Mouse (Mus musculus): ENCODE data around the gene Camk2g.
A peak's percentile ranks its signal among the peaks of the same experiment; 100 is the strongest.

Gene Camk2g

GRCm38 (mm10) chr14:20806116-20806840 is 12.4 kb upstream of the Camk2g start:
- DNase-seq, result peak; percentile 45 to 71

- peak; percentile 88 to 90 for DNase-seq
These were observed 11.2 kb upstream of the Camk2g start for GRCm38 (mm10) chr14:20804964-20805672.

GRCm38 (mm10) chr14:20804481-20804880 is 10.6 kb upstream of the Camk2g start:
- DNase-seq, result peak in 1 of 2 experiments; percentile 29

GRCm38 (mm10) chr14:20803606-20803938 is 9.7 kb upstream of the Camk2g start:
- DNase-seq, result peak; percentile 82 to 90

GRCm38 (mm10) chr14:20802926-20803605 is 9.2 kb upstream of the Camk2g start:
- no peak for DNase-seq

GRCm38 (mm10) chr14:20798761-20799160 is 4.9 kb upstream of the Camk2g start:
- DNase-seq, result peak; percentile 91 to 97

- DNase-seq, result no peak
These were observed 4.4 kb upstream of the Camk2g start for GRCm38 (mm10) chr14:20798300-20798699.

GRCm38 (mm10) chr14:20796643-20797042 is 2.8 kb upstream of the Camk2g start:
- no peak for DNase-seq

GRCm38 (mm10) chr14:20796170-20796569 is 2.3 kb upstream of the Camk2g start:
- DNase-seq, result no peak

GRCm38 (mm10) chr14:20795423-20796152 is 1.7 kb upstream of the Camk2g start:
- DNase-seq, result no peak

GRCm38 (mm10) chr14:20794589-20794988 is 701 bp upstream of the Camk2g start:
- no peak for DNase-seq

GRCm38 (mm10) chr14:20792922-20793757 is 748 bp downstream of the Camk2g start:
- peak; percentile 53 to 69 for DNase-seq

- DNase-seq, result no peak
These were observed 1.5 kb downstream of the Camk2g start for GRCm38 (mm10) chr14:20792243-20792921.

- DNase-seq, result no peak
These were observed 2.2 kb downstream of the Camk2g start for GRCm38 (mm10) chr14:20791511-20792242.

- no peak for DNase-seq
These were observed 2.9 kb downstream of the Camk2g start for GRCm38 (mm10) chr14:20790996-20791395.

GRCm38 (mm10) chr14:20790445-20790844 is 3.4 kb downstream of the Camk2g start:
- DNase-seq, result no peak

GRCm38 (mm10) chr14:20789593-20789992 is 4.3 kb downstream of the Camk2g start:
- DNase-seq, result no peak

- DNase-seq, result no peak
These were observed 5.7 kb downstream of the Camk2g start for GRCm38 (mm10) chr14:20788151-20788550.

- DNase-seq, result no peak
These were observed 7.3 kb downstream of the Camk2g start for GRCm38 (mm10) chr14:20786611-20787015.

- DNase-seq, result no peak
These were observed 7.9 kb downstream of the Camk2g start for GRCm38 (mm10) chr14:20786020-20786419.

- DNase-seq, result no peak
These were observed 8.7 kb downstream of the Camk2g start for GRCm38 (mm10) chr14:20785231-20785630.
